Mouse (Mus musculus): Measurements from ENCODE around the gene Armc2.

The Armc2 gene

GRCm38 (mm10) chr10:42018016-42018949 is at the start of gene Armc2:
TSS of gene Armc2 (minus strand) at chr10:42018442.
- DNase-seq, result peak; percentile 73

DNA sequence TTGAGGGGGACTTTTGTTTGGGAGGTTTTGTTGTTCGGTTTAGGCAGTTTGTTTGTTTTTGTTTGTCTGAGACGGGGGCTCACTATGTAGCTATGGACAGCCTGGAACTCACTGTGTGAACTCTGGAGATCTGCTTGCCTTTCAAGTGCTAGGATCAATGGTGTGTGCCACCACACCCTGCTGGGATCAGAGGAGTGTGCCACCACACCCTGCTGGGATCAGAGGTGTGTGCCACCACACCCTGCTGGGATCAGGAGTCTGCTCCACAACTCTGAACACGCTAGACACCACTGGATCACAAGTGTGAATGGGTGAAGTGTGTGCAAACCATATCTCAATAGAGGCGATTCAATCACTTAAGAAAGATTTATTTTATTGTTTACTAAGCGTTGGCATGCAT is 46.2 kb upstream of the Armc2 start:
- no peak for DNase-seq

GRCm38 (mm10) chr10:42059522-42059921 is 41.3 kb upstream of the Armc2 start:
- no peak for DNase-seq

- DNase-seq, result no peak
Measured at GRCm38 (mm10) chr10:42057746-42058145, 39.5 kb upstream of the Armc2 start.

GRCm38 (mm10) chr10:42057231-42057601 is 39.0 kb upstream of the Armc2 start:
- no peak for DNase-seq

GRCm38 (mm10) chr10:42056486-42057230 is 38.4 kb upstream of the Armc2 start:
- DNase-seq, result no peak

DNA sequence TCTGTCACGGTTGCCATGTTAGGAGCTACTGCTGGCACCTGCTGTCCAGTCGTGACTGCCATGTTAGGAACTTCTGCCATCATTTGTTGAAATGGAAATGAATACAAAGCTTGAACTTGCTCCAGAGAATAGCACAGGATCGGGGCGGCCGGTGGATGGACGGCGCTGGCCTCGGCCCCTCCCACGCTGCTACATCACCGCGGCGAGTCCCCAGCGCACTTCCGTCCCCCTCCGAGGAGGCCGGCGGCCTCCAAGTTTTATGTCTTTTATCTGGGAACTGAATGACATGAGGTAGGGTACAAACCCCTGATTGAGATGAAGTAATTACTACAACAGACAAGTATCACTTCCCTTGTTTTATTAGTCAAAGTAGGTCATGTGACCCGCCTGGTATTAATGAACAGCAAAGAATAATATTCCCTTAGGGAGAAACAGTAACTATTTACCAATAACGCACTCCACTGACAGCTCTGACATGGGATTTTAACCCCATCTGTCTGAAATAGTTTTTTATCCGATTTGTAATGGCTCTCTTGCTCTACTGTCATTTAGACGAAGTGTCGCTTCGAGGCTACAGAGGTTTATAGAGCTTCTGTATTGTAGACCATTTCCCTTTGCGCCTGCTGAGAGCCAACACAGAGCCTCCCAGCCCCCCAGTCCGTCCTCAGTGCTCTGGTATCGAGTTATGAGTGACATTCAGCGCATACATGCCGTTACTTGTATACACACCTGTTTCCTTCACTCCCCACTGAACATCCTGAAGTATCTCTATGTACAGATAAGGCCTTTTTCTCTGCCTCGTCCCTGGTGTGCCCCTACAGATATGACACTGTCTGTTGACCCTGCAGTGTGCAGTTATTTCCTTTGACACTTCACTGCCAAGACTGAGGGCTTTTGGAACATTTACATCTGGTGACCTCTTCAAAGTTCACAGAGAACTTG is 37.3 kb upstream of the Armc2 start:
- no peak for DNase-seq

GRCm38 (mm10) chr10:42051069-42051468 is 32.8 kb upstream of the Armc2 start:
- no peak for DNase-seq

- DNase-seq, result no peak
Measured at GRCm38 (mm10) chr10:42048648-42049047, 30.4 kb upstream of the Armc2 start.

GRCm38 (mm10) chr10:42044574-42044973 is 26.3 kb upstream of the Armc2 start:
- no peak for DNase-seq

DNA sequence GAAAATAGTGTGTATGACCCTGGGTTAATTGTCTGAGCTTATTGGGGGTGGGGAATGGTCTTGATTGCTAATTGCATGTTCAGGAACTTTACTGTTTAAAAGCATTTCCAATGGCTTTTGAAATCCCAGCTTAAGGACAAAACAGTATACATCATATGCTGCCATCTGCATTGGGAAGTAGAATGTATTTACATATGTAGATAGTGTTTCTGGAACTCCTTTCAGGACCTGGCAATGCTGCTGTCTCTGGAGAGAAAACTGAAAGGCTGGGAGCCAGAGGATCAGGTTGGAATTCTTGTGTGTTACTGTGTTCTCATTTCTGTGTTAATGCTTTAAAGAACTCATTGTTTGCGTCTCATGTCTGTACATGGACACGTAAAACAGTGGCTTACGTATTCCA is 25.1 kb upstream of the Armc2 start:
- DNase-seq, result no peak

- DNase-seq, result no peak
Measured at GRCm38 (mm10) chr10:42042881-42043280, 24.6 kb upstream of the Armc2 start.

DNA sequence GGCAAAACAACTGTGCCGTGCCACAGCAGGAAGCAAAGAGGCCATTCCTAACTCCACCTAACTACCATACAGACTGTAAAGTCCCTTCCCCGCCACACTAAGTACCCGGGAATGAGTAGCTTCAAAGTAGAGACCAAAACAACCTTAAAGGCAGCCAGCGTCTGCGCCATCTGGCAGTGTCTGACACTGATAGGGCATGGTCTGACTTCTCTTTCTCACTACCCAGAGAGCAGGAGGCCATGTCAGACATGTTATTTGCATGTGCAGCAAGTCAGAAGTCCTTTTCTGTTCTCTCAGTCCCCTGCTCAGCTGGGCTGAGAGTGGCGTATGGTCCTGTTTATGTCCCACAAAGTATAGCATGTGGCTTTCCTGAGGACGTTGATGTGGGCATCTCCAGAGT is 23.8 kb upstream of the Armc2 start:
- DNase-seq, result no peak

DNA sequence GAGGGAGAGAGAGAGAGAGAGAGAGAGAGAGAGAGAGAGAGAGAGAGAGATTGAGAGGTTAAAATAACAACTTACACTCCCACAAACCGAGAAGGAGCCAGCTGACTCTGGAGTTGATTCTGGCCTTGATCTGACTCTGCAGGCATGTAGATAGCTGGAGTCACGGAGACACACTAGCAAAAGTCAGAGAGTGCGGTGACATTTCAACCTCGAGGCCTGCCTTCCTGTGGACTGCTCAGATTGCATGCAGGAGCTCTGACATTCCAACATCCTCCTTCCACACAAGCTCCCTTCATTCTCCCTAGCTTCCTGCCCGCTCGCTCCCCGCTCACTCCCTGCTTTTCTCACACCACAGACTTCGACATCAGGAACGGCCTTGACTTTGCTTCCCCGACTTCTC is 20.3 kb upstream of the Armc2 start:
- no peak for DNase-seq

GRCm38 (mm10) chr10:42037301-42037870 is 19.1 kb upstream of the Armc2 start:
- DNase-seq, result no peak

DNA sequence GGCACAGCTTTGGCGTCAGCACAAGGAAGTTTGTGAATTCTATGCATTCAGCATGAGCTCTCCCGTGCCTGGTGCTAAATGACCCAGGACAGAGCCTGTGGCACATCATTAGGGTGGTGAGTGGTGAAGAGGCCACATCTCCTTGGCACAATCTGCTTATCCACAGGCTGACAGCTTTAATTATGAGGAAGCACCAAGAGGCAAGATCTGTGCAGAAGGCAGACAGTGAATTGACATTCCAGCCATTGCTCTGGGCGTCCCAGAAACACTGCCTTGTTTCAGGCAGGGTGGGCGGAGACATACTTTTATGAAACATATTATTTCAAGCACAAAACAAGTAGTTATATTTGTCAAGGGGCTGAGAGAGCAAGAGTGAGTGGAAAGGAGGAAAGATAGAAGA is 18.6 kb upstream of the Armc2 start:
- no peak for DNase-seq

DNA sequence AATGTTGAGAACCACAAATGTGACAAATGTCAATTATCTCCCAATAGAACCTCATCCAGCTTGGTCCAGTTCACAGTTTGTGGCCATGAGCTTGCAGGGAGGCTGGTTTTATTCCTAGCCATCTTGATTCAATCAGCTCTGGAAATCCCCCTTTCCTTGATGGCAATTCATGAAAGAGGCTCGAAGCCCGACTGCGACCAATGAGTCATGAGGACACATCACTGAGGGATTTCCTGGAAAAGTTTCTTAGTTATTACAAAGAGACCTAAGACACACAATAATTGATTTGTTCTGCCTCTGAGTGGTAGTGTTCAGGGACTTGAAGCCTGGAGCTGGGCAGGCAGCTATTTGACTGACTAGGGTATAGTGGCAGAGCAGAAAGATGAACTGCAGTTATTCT is 15.3 kb upstream of the Armc2 start:
- DNase-seq, result no peak

GRCm38 (mm10) chr10:42031021-42031420 is 12.8 kb upstream of the Armc2 start:
- DNase-seq, result peak; percentile 73

- no peak for DNase-seq
Measured at GRCm38 (mm10) chr10:42029502-42029901, 11.3 kb upstream of the Armc2 start.

GRCm38 (mm10) chr10:42027337-42027736 is 9.1 kb upstream of the Armc2 start:
- no peak for DNase-seq

GRCm38 (mm10) chr10:42024406-42024805 is 6.2 kb upstream of the Armc2 start:
- DNase-seq, result no peak

DNA sequence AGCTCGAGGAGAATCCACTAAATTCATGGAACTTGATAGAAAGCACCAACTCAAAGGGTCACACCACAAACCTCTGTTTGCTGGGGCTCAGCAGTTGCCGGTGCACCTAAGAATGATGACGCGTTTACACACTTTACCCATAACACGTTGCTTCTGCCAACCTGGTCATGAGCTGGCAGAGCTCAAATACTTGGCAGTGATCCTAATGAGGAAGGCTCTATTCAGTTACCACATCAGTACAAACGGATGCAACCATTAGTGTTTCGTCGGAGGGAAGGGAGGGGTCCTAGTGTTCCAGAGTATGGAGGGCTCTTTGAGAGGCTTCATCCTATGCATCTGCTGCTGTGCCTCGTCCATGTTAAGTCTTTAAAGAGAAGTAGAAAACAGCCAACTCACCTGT is 3.3 kb upstream of the Armc2 start:
- no peak for DNase-seq

GRCm38 (mm10) chr10:42014086-42014485 is 4.2 kb downstream of the Armc2 start:
- no peak for DNase-seq

All from right cerebral cortex, postnatal 14 days (tissue).